Mouse (Mus musculus) cortical plate, adult 2 months (tissue): ENCODE data around the gene Alpi.

Source experiments
- CTCF ChIP-seq: fragments of 200-500 bp; IDR thresholded peaks from 2 replicates; pipeline ENCODE4 v1.5.1; 2011; ENCODE audit warnings: mild to moderate bottlenecking, control low read depth, low read length; ENCODE audit not compliant: insufficient read depth; ENCODE audit errors: extremely low read depth
- POLR2A ChIP-seq: fragments of 200-500 bp; IDR thresholded peaks from 2 replicates; pipeline ENCODE4 v1.6.1; 2011; ENCODE audit warnings: mild to moderate bottlenecking, low read length, control low read depth; ENCODE audit not compliant: insufficient read depth; ENCODE audit errors: extremely low read depth

GRCm38 (mm10) chr1:87102114-87102513 lies 708 bp upstream of the Alpi start:
- TF ChIP-seq POLR2A (no peak), CTCF (no peak)
